Mouse (Mus musculus) hindbrain, postnatal 0 days (tissue): ENCODE results near the gene Mink1. TPM values are rescaled to one million over a fixed set of nuclear protein-coding genes. Genes with fewer than 3 reads are reported as not detected.

Experiments
- ATAC-seq: fragments of 200-750 bp; cut with Nextera tagmentation; 2 replicates; pipeline ENCODE4 v1.8.0; 2017; ENCODE audit warnings: mild to moderate bottlenecking, moderate TSS enrichment, moderate library complexity
- DNase-seq: peaks from one replicate; pipeline ENCODE4 v3.0.0-alpha.2; 2015; ENCODE audit warnings: low spot score
- H3K27ac ChIP-seq: fragments of 300-500 bp; sonication (generic); 2 replicates; pipeline ENCODE4 v1.5.1; 2014; ENCODE audit warnings: mild to moderate bottlenecking
- H3K27me3 ChIP-seq: fragments of 300-500 bp; sonication (generic); 2 replicates; pipeline ENCODE4 v1.6.1; 2014; ENCODE audit warnings: low read length, mixed read lengths; ENCODE audit not compliant: insufficient read depth
- H3K36me3 ChIP-seq: fragments of 300-500 bp; sonication (generic); 2 replicates; pipeline ENCODE4 v1.6.1; 2014; ENCODE audit warnings: low read length, mixed read lengths; ENCODE audit not compliant: insufficient read depth
- H3K4me1 ChIP-seq: fragments of 300-500 bp; sonication (generic); 2 replicates; pipeline ENCODE4 v1.6.1; 2014; ENCODE audit warnings: antibody characterized with exemption, low read length, mixed read lengths; ENCODE audit not compliant: insufficient read depth
- H3K4me2 ChIP-seq: fragments of 300-500 bp; sonication (generic); 2 replicates; pipeline ENCODE4 v1.6.1; 2014; ENCODE audit warnings: low read depth, mild to moderate bottlenecking, low read length, moderate library complexity, mixed read lengths
- H3K4me3 ChIP-seq: fragments of 300-500 bp; sonication (generic); 2 replicates; pipeline ENCODE4 v1.5.1; 2014; ENCODE audit warnings: low read length
- H3K9ac ChIP-seq: fragments of 300-500 bp; sonication (generic); replicated peaks from 2 replicates; pipeline ENCODE4 v1.6.1; 2014; ENCODE audit warnings: mild to moderate bottlenecking, low read length, moderate library complexity, mixed read lengths
- H3K9me3 ChIP-seq: fragments of 300-500 bp; sonication (generic); 2 replicates; pipeline ENCODE4 v1.6.1; 2016; ENCODE audit warnings: low read length, mixed read lengths
- CTCF ChIP-seq: IDR thresholded peaks from 2 replicates; pipeline ENCODE4 v1.5.1; 2016; ENCODE audit warnings: antibody characterized with exemption, control low read depth, low read depth
- WGBS: fragments of 180-500 bp; shearing (Covaris S2); extraction: QIAGEN DNeasy Blood & Tissue Kit; methylation state at CpG from one replicate; pipeline ENCODE4 v1.1.7; 2014; 5-methylcytosine and 5-hydroxymethylcytosine counted together
- polyA plus RNA-seq: library from polyadenylated mRNA; unstranded; fragments of >200 nt; fragmentation: Nextera tagmentation; extraction: Ambion mirVana; gene quantifications from 2 replicates; pipeline ENCODE4 v1.2.1, GENCODE M21; 2015
- total RNA-seq: library from RNA; depleted of rRNA; stranded (reverse); fragments of >200 nt; gene quantifications from 2 replicates; pipeline ENCODE4 v1.2.3, GENCODE M21; 2014

Gene Mink1
- total and polyA plus RNA-seq, 2 experiments from 2014 or later, result 13.6 to 73.3 TPM

DNA sequence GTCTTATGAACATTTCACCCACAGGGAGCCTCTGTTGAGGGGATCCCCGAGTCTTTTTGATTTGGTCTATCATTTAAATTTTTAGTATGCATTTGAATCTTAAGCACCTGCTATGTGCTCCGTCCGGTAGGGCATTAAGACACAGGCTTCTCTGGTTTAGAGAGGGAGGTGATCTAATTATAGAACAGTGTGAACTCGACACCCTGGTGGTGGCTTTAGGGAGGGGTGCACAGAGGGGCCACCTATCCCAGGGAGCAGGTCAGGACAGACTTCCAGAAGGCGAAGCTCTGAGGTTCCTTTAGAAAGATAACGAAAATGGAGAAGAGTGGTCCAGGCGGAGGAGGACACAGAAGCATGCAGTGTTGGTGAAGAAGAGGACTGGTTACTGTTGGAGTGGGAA lies 18.2 kb upstream of the Mink1 start:
- no peaks in the 10 kb centered on the region for H3K36me3 ChIP-seq
- DNase-seq (no peak), ATAC-seq (no peak)
- no peak overlapping the region for H3K4me2 ChIP-seq
- H3K27me3 ChIP-seq, result no peaks in the 10 kb centered on the region
- WGBS, result 75% methylated on average over 7 of the region's 7 CpGs
- no peak overlapping the region for H3K9ac ChIP-seq
- no peak overlapping the region for H3K4me3 ChIP-seq
- H3K9me3 ChIP-seq, result no peaks in the 10 kb centered on the region
- H3K4me1 ChIP-seq, result no peaks in the 10 kb centered on the region
- no peak overlapping the region for H3K27ac ChIP-seq
- TF ChIP-seq CTCF, result no peak

- Histone ChIP-seq H3K4me1 (no peaks in the 10 kb centered on the region), H3K27me3 (no peaks in the 10 kb centered on the region), H3K36me3 (no peaks in the 10 kb centered on the region; the same call in 1 of the 2 replicates), H3K9me3 (no peaks in the 10 kb centered on the region), H3K4me2 (no peak overlapping the region), H3K4me3 (no peak overlapping the region), H3K27ac (no peak overlapping the region), H3K9ac (no peak overlapping the region)
- DNase-seq (no peak), ATAC-seq (no peak)
- no peak for TF ChIP-seq CTCF
- 88% methylated on average over 8 of the region's 8 CpGs for WGBS
Observed at GRCm38 (mm10) chr11:70551526-70551925, 11.2 kb upstream of the Mink1 start.

- TF ChIP-seq CTCF, result no peak
- Histone ChIP-seq H3K36me3 (no peaks in the 10 kb centered on the region; the same call in 1 of the 2 replicates), H3K4me3 (no peak overlapping the region), H3K9ac (no peak overlapping the region), H3K4me1 (no peaks in the 10 kb centered on the region), H3K9me3 (no peaks in the 10 kb centered on the region), H3K27me3 (no peaks in the 10 kb centered on the region), H3K4me2 (no peak overlapping the region), H3K27ac (no peak overlapping the region)
- WGBS, result 37% methylated on average over 7 of the region's 7 CpGs
- DNase-seq (no peak), ATAC-seq (no peak)
Observed at GRCm38 (mm10) chr11:70553940-70554339, 8.7 kb upstream of the Mink1 start.

DNA sequence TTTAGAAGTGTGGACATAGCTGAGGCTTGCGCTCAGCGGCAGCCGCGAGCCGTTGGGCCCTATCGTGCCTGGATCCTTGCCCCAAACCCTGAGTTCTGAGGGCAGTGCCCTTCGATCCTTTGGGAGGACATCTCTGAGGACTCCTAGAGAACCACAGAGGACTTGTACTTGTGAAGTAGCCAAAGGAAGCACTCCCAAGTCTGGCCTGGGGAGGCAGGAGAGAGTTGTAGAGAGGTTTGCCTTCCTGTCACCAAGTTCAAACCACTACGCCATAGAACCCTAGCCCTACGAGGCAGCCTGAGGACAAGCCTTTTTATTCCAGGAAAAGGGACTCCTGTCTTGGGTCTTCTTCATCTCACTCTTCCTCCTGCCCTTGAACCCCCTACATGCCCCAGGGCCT lies 5.1 kb upstream of the Mink1 start:
- TF ChIP-seq CTCF, result peak; percentile 18; the same call in 1 of the 2 replicates
- WGBS, result 91% methylated on average over 9 of the region's 9 CpGs
- H3K27me3 ChIP-seq, result no peaks in the 10 kb centered on the region
- no peak overlapping the region for H3K9ac ChIP-seq
- H3K4me3 ChIP-seq, result no peak overlapping the region
- no peak overlapping the region for H3K4me2 ChIP-seq
- no peaks in the 10 kb centered on the region for H3K4me1 ChIP-seq
- no peaks in the 10 kb centered on the region for H3K9me3 ChIP-seq
- no peak overlapping the region for H3K27ac ChIP-seq
- ATAC-seq (no peak), DNase-seq (no peak)
- H3K36me3 ChIP-seq, result no peaks in the 10 kb centered on the region; the same call in 1 of the 2 replicates

DNA sequence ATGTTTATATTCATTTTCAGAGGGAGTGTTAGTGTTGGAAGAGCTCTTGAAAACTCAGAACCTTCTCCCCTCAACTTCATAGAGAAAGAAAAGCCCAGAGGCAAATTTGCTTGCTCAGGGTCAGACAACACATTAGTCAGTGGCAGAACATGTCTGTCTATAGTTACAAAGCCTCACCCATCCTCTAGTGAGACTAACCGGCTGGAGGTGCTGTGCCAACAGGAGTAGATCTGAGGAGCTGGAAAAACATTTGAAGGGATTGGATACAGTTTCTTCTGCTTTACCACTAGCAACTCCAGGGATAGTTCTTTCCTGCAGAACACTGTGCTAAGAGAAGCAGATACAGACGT lies 769 bp upstream of the Mink1 start:
- Histone ChIP-seq H3K27me3 (no peaks in the 10 kb centered on the region), H3K4me1 (peaks cover 13% of the 10 kb centered on the region), H3K36me3 (no peaks in the 10 kb centered on the region; the same call in 1 of the 2 replicates), H3K4me3 (peak overlapping the region; percentile 91), H3K9me3 (no peaks in the 10 kb centered on the region), H3K27ac (peak overlapping the region; percentile 86), H3K4me2 (peak overlapping the region; percentile 92), H3K9ac (peak overlapping the region; percentile 96; the same call in 1 of the 2 replicates)
- ATAC-seq (no peak), DNase-seq (no peak)
- 0% methylated on average over 2 of the region's 2 CpGs for WGBS
- TF ChIP-seq CTCF, result peak; percentile 29

DNA sequence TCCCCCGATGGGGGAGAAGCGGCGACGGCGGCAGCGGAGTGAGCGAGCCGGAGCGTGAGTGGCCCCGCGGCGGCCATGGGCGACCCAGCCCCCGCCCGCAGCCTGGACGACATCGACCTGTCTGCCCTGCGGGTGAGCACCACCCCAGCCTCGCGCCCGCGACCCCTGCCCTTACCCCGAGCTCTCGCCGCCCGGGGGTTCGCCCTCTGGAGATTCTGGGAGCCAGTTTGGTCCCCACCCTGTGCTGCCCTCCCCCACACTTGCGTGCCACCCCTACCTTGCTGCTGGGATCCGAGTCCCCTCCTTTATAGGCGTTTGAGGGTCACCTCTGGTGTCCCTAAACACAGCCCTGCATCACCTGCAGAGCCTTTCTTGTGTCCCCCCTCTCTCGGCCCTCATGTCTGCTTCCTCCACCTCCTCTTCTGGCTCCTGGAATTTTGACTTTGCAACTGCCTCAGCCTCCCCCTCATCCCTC lies 351 bp downstream of the Mink1 start:
- peak; percentile 10; the same call in 1 of the 2 replicates for ATAC-seq
- WGBS, result 2% methylated on average over 14 of the region's 31 CpGs
- TF ChIP-seq CTCF, result no peak

DNA sequence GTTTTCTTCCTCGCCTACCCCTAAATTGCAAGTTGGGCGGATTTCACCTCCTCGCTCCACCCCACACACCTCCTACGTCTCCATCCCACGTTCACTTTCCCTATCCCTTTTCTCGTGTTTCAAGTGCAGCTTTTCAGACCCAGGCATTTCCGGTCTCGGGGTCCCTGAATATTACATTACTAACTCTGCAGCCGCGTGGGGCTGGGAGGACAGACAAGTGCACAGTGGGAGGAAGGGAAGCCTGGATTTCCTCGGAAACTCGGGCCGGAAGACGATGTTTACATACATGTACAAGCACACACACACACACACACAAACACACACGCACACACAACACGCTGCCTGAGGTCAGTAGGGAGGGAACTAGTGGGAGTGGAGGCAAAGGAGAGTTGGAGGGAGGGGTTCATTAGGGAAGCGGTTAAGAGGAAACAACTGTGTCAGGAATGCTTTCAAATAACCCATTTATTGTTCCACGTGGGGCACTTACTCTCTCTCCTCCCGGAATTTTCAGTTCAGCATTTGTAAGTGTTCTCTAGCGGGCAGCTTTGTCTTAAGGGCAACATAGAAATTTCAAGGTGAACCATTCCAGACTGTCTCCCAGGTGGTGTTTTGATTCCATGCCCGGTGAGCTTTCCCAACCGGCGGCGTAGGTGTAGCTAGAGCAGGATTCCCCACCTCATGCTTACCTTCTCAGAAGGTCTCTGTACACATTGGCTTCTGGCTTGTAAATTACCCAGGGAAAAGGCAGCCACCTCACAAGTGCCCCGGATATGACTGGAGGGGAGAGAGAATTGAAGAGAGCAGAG lies 992 bp downstream of the Mink1 start:
- no peak for TF ChIP-seq CTCF
- peak overlapping the region; percentile 91 for H3K4me3 ChIP-seq
- ATAC-seq (no peak), DNase-seq (peak; percentile 56)
- H3K27me3 ChIP-seq, result no peaks in the 10 kb centered on the region
- H3K27ac ChIP-seq, result peak overlapping the region; percentile 86
- peaks cover 13% of the 10 kb centered on the region for H3K4me1 ChIP-seq
- WGBS, result 3% methylated on average over 25 of the region's 25 CpGs
- H3K4me2 ChIP-seq, result peak overlapping the region; percentile 92
- H3K9ac ChIP-seq, result peak overlapping the region; percentile 96
- no peaks in the 10 kb centered on the region for H3K9me3 ChIP-seq
- H3K36me3 ChIP-seq, result no peaks in the 10 kb centered on the region; the same call in 1 of the 2 replicates

More for the DNA sequence above, 351 bp downstream of the Mink1 start:
- Histone ChIP-seq H3K27ac (peak overlapping the region; percentile 86), H3K9ac (peak overlapping the region; percentile 96), H3K4me3 (peak overlapping the region; percentile 91), H3K9me3 (no peaks in the 10 kb centered on the region), H3K36me3 (no peaks in the 10 kb centered on the region; the same call in 1 of the 2 replicates), H3K4me2 (peak overlapping the region; percentile 92), H3K27me3 (no peaks in the 10 kb centered on the region), H3K4me1 (peaks cover 13% of the 10 kb centered on the region)
- no peak for DNase-seq
